Mouse (Mus musculus): Measurements from ENCODE around the gene Fkbp5. TPM values are rescaled to one million over a fixed set of nuclear protein-coding genes. Genes with fewer than 3 reads are reported as not detected.

Fkbp5 gene
- total RNA-seq, 2 experiments from 2014 or later: 51.5 to 54.4 TPM

- H3K4me3 ChIP-seq: no peak overlapping the region
- DNase-seq (ENCODE audit: extremely low spot score in 1 of 2, low spot score in 2 of 2): no peak
- no peak overlapping the region for H3K27ac ChIP-seq
- TF ChIP-seq CTCF (IDR thresholded peaks at IDR 0.05): no peak
- intact Hi-C loops (cut with DNase I): no loop called here
These were observed 71.2 kb downstream of the Fkbp5 start for GRCm38 (mm10) chr17:28445886-28446819.

GRCm38 (mm10) chr17:28442661-28443060 is 74.7 kb downstream of the Fkbp5 start:
- no peak for DNase-seq (ENCODE audit: extremely low spot score in 1 of 2, low spot score in 2 of 2)
- no peak for TF ChIP-seq CTCF (IDR thresholded peaks at IDR 0.05)
- intact Hi-C loops (cut with DNase I): no loop called here
- Histone ChIP-seq H3K4me3 (no peak overlapping the region), H3K27ac (no peak overlapping the region)

- Histone ChIP-seq H3K4me3 (no peak overlapping the region), H3K27ac (no peak overlapping the region)
- no peak for DNase-seq (ENCODE audit: extremely low spot score in 1 of 2, low spot score in 2 of 2)
- intact Hi-C loops (cut with DNase I): no loop called here
- no peak for TF ChIP-seq CTCF (IDR thresholded peaks at IDR 0.05)
These were observed 78.8 kb downstream of the Fkbp5 start for GRCm38 (mm10) chr17:28438342-28439115.

GRCm38 (mm10) chr17:28437938-28438337 is 79.4 kb downstream of the Fkbp5 start:
- H3K27ac ChIP-seq: no peak overlapping the region
- no peak for DNase-seq (ENCODE audit: extremely low spot score in 1 of 2, low spot score in 2 of 2)
- TF ChIP-seq CTCF (IDR thresholded peaks at IDR 0.05): no peak
- H3K4me3 ChIP-seq: no peak overlapping the region
- intact Hi-C loops (cut with DNase I): no loop called here

GRCm38 (mm10) chr17:28434921-28435485 is 82.3 kb downstream of the Fkbp5 start:
- Histone ChIP-seq H3K27ac (no peak overlapping the region), H3K4me3 (no peak overlapping the region)
- no peak for TF ChIP-seq CTCF (IDR thresholded peaks at IDR 0.05)
- DNase-seq (ENCODE audit: extremely low spot score in 1 of 2, low spot score in 2 of 2): no peak
- intact Hi-C loops (cut with DNase I): no loop called here

GRCm38 (mm10) chr17:28433029-28433428 is 84.3 kb downstream of the Fkbp5 start:
- TF ChIP-seq CTCF (IDR thresholded peaks at IDR 0.05): no peak
- Histone ChIP-seq H3K4me3 (no peak overlapping the region), H3K27ac (no peak overlapping the region)
- no peak for DNase-seq (ENCODE audit: extremely low spot score in 1 of 2, low spot score in 2 of 2)
- intact Hi-C loops (cut with DNase I): no loop called here

- intact Hi-C loops (cut with DNase I): no loop called here
- peak; percentile 36 for TF ChIP-seq CTCF (IDR thresholded peaks at IDR 0.05)
These were observed 85.4 kb downstream of the Fkbp5 start for GRCm38 (mm10) chr17:28431931-28432335.

GRCm38 (mm10) chr17:28431038-28431437 is 86.3 kb downstream of the Fkbp5 start:
- no peak for DNase-seq (ENCODE audit: extremely low spot score in 1 of 2, low spot score in 2 of 2)
- no peak overlapping the region for H3K27ac ChIP-seq
- intact Hi-C loops (cut with DNase I): no loop called here
- no peak for TF ChIP-seq CTCF (IDR thresholded peaks at IDR 0.05)
- H3K4me3 ChIP-seq: no peak overlapping the region

More at GRCm38 (mm10) chr17:28431931-28432335, 85.4 kb downstream of the Fkbp5 start:
- Histone ChIP-seq H3K4me3 (no peak overlapping the region), H3K27ac (no peak overlapping the region)
- no peak for DNase-seq (ENCODE audit: extremely low spot score in 1 of 2, low spot score in 2 of 2)

- TF ChIP-seq CTCF (IDR thresholded peaks at IDR 0.05): no peak
- Histone ChIP-seq H3K4me3 (no peak overlapping the region), H3K27ac (no peak overlapping the region)
- intact Hi-C loops (cut with DNase I): no loop called here
- DNase-seq (ENCODE audit: extremely low spot score in 1 of 2, low spot score in 2 of 2): no peak
These were observed 88.7 kb downstream of the Fkbp5 start for GRCm38 (mm10) chr17:28428474-28429258.

GRCm38 (mm10) chr17:28427666-28428065 is 89.7 kb downstream of the Fkbp5 start:
- Histone ChIP-seq H3K4me3 (no peak overlapping the region), H3K27ac (no peak overlapping the region)
- DNase-seq (ENCODE audit: extremely low spot score in 1 of 2, low spot score in 2 of 2): no peak
- no peak for TF ChIP-seq CTCF (IDR thresholded peaks at IDR 0.05)
- intact Hi-C loops (cut with DNase I): no loop called here

GRCm38 (mm10) chr17:28424373-28424772 is 93.0 kb downstream of the Fkbp5 start:
- no peak for DNase-seq (ENCODE audit: extremely low spot score in 1 of 2, low spot score in 2 of 2)

More at GRCm38 (mm10) chr17:28424373-28424772, 93.0 kb downstream of the Fkbp5 start:
- H3K27ac ChIP-seq: no peak overlapping the region
- intact Hi-C loops (cut with DNase I): no loop called here
- TF ChIP-seq CTCF (IDR thresholded peaks at IDR 0.05): no peak
- no peak overlapping the region for H3K4me3 ChIP-seq
